Mouse (Mus musculus) hindbrain, postnatal 0 days (tissue): ENCODE measurements around the gene Mef2d. TPM values are rescaled to one million over a fixed set of nuclear protein-coding genes. Genes with fewer than 3 reads are reported as not detected.

Experiments
- ATAC-seq: fragments of 200-750 bp; cut with Nextera tagmentation; 2 replicates; pipeline ENCODE4 v1.8.0; 2017; ENCODE audit warnings: mild to moderate bottlenecking, moderate TSS enrichment, moderate library complexity
- DNase-seq: peaks from one replicate; pipeline ENCODE4 v3.0.0-alpha.2; 2015; ENCODE audit warnings: low spot score
- H3K27ac ChIP-seq: fragments of 300-500 bp; sonication (generic); 2 replicates; pipeline ENCODE4 v1.5.1; 2014; ENCODE audit warnings: mild to moderate bottlenecking
- H3K27me3 ChIP-seq: fragments of 300-500 bp; sonication (generic); 2 replicates; pipeline ENCODE4 v1.6.1; 2014; ENCODE audit warnings: low read length, mixed read lengths; ENCODE audit not compliant: insufficient read depth
- H3K36me3 ChIP-seq: fragments of 300-500 bp; sonication (generic); 2 replicates; pipeline ENCODE4 v1.6.1; 2014; ENCODE audit warnings: low read length, mixed read lengths; ENCODE audit not compliant: insufficient read depth
- H3K4me1 ChIP-seq: fragments of 300-500 bp; sonication (generic); 2 replicates; pipeline ENCODE4 v1.6.1; 2014; ENCODE audit warnings: antibody characterized with exemption, low read length, mixed read lengths; ENCODE audit not compliant: insufficient read depth
- H3K4me2 ChIP-seq: fragments of 300-500 bp; sonication (generic); 2 replicates; pipeline ENCODE4 v1.6.1; 2014; ENCODE audit warnings: low read depth, mild to moderate bottlenecking, low read length, moderate library complexity, mixed read lengths
- H3K4me3 ChIP-seq: fragments of 300-500 bp; sonication (generic); 2 replicates; pipeline ENCODE4 v1.5.1; 2014; ENCODE audit warnings: low read length
- H3K9ac ChIP-seq: fragments of 300-500 bp; sonication (generic); replicated peaks from 2 replicates; pipeline ENCODE4 v1.6.1; 2014; ENCODE audit warnings: mild to moderate bottlenecking, low read length, moderate library complexity, mixed read lengths
- H3K9me3 ChIP-seq: fragments of 300-500 bp; sonication (generic); 2 replicates; pipeline ENCODE4 v1.6.1; 2016; ENCODE audit warnings: low read length, mixed read lengths
- CTCF ChIP-seq: IDR thresholded peaks from 2 replicates; pipeline ENCODE4 v1.5.1; 2016; ENCODE audit warnings: antibody characterized with exemption, control low read depth, low read depth
- WGBS: fragments of 180-500 bp; shearing (Covaris S2); extraction: QIAGEN DNeasy Blood & Tissue Kit; methylation state at CpG from one replicate; pipeline ENCODE4 v1.1.7; 2014; 5-methylcytosine and 5-hydroxymethylcytosine counted together
- microRNA-seq, 2 experiments: library from miRNA; unstranded; fragments of <30 nt; microRNA quantifications; one replicate each; pipeline ENCODE4; 2016
- polyA plus RNA-seq: library from polyadenylated mRNA; unstranded; fragments of >200 nt; fragmentation: Nextera tagmentation; extraction: Ambion mirVana; gene quantifications from 2 replicates; pipeline ENCODE4 v1.2.1, GENCODE M21; 2015
- total RNA-seq: library from RNA; depleted of rRNA; stranded (reverse); fragments of >200 nt; gene quantifications from 2 replicates; pipeline ENCODE4 v1.2.3, GENCODE M21; 2014; rRNA removed

Mef2d gene
- total and polyA plus RNA-seq, 2 experiments from 2014 or later = 19.2 to 50.3 TPM

DNA sequence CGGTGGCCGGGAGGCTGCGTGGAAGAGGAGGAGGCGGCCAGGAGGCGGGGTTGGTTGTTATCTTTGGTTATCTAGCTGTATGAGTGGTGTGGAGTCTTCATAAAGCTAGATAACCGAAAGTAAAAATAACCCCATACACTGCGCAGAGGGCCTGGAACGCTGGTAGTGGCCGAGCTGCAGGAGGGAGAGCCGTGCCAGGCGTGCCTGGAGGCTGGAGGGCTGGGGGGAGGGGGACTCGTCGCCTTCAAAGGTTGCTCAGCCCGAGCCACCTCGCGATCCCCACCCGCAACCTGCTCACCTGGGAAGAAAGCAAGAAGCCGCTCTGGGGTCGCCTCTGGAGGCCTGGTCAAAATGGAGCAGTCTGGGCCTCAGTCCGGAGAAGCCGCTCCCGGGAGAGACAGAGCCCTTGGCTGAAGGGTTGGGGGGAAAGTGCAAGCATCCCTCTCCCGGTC, 73.4 kb downstream of the Mef2d start:
- ATAC-seq = no peak
- WGBS = 2% methylated on average over 23 of the region's 23 CpGs
- TF ChIP-seq CTCF = no peak
- H3K9ac ChIP-seq = peak overlapping the region; percentile 88
- H3K36me3 ChIP-seq = peaks cover 4% of the 10 kb centered on the region; the same call in 1 of the 2 replicates
- peaks cover 29% of the 10 kb centered on the region; the same call in 1 of the 2 replicates for H3K4me1 ChIP-seq
- peak overlapping the region; percentile 93 for H3K27ac ChIP-seq
- DNase-seq = peak; percentile 44
- H3K4me2 ChIP-seq = peak overlapping the region; percentile 66
- 0 out of 2 replicates have a peak, but pooled peaks cover 4% of the 10 kb centered on the region for H3K27me3 ChIP-seq
- H3K4me3 ChIP-seq = peak overlapping the region; percentile 66
- no peaks in the 10 kb centered on the region for H3K9me3 ChIP-seq

DNA sequence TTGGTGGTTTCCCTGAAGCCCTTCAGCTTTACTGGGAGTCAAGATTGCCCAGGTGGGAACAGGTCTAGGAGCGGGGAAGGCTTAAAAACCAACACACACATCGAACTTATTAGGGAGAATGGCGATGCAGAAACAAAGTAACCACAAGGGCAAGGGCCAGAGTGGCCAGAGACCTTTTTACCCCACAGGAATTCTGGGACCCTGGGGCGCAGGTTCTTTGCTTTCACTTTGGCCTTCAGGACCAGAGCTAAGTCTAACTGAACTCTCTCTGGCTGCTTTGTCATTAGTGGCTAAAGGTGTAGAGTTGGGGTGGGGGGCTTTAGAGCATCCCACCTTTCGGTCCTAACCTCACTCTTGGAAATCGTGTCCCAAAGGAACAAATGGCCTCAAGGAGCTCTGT, 73.9 kb downstream of the Mef2d start:
- Histone ChIP-seq H3K27ac (peak overlapping the region; percentile 93), H3K9ac (peak overlapping the region; percentile 88), H3K4me3 (peak overlapping the region; percentile 66), H3K27me3 (0 out of 2 replicates have a peak, but pooled peaks cover 4% of the 10 kb centered on the region), H3K36me3 (peaks cover 6% of the 10 kb centered on the region; the same call in 1 of the 2 replicates), H3K4me2 (peak overlapping the region; percentile 66), H3K9me3 (no peaks in the 10 kb centered on the region), H3K4me1 (peaks cover 32% of the 10 kb centered on the region)
- DNase-seq (no peak), ATAC-seq (no peak)
- 8% methylated on average over 6 of the region's 6 CpGs for WGBS
- no peak for TF ChIP-seq CTCF

DNA sequence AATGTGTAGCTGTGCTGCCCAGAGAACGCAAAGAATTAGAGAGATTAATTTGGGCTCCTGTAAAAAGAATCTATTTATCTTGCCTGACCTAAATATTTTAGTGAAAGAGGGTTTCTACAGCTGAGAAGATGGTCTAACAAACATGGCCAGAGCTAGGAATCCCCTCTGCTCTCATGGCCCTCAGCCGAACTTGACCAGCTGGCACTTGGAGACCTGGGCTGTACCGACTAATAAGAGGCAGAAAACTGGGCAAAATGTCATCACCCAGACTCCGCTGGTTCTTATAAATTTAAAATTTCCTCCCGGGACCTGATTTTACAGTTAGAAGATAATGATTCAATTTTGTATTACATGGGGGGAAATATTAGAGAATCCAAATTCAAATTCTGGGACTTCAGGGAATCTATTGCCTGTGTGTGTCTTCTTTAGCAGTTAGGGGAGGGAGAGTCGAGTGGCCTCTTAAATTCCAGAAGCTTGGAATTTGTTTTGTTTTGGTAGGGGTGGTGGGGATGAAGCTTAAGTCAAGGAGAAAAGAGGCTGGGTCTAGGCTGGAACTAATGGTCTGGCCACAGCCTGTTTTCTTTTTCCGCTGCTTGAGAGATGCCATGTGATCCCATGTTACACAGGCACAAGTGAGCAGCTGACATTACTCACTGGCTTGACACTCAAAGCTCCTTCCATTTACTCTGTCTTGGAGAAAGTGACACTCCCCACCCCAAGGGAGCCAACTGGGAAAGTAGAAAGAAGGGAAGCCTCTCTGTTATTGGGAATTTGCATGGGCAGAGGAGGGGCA, 74.6 kb downstream of the Mef2d start:
- peak overlapping the region; percentile 88 for H3K9ac ChIP-seq
- 4% methylated on average over 7 of the region's 7 CpGs for WGBS
- H3K36me3 ChIP-seq = peaks cover 11% of the 10 kb centered on the region; the same call in 1 of the 2 replicates
- DNase-seq (peak; percentile 67), ATAC-seq (no peak)
- no peak for TF ChIP-seq CTCF
- H3K4me1 ChIP-seq = peaks cover 39% of the 10 kb centered on the region
- H3K9me3 ChIP-seq = no peaks in the 10 kb centered on the region
- 0 out of 2 replicates have a peak, but pooled peaks cover 4% of the 10 kb centered on the region for H3K27me3 ChIP-seq
- peak overlapping the region; percentile 93 for H3K27ac ChIP-seq
- H3K4me2 ChIP-seq = peak overlapping the region; percentile 66
- peak overlapping the region; percentile 66 for H3K4me3 ChIP-seq

DNA sequence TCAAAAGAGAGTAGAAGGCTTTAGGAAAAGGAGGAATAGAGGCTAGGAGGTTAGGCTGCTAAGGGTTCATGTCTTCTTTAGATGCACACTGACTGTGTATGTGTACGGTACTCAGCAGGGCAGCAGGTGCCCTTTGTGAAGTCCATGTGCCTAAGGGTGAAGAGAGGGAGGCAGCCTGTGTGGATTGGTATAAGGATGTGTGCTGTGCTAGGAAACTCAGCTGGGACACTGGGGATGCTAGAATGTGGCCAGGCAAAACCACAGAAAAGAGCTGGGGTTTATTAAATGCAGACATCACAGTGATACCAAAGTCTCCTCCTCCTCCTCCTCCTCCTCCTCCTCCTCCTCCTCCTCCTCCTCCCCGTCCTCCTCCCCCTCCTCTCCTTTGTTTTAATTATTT, 75.5 kb downstream of the Mef2d start:
- peak overlapping the region; percentile 93 for H3K27ac ChIP-seq
- peak overlapping the region; percentile 66 for H3K4me2 ChIP-seq
- peak overlapping the region; percentile 88 for H3K9ac ChIP-seq
- peak overlapping the region; percentile 66 for H3K4me3 ChIP-seq
- DNase-seq = no peak
- ATAC-seq = no peak
- peaks cover 11% of the 10 kb centered on the region; the same call in 1 of the 2 replicates for H3K36me3 ChIP-seq
- no peaks in the 10 kb centered on the region for H3K27me3 ChIP-seq
- peaks cover 37% of the 10 kb centered on the region for H3K4me1 ChIP-seq
- WGBS = 13% methylated on average over 1 of the region's 2 CpGs
- H3K9me3 ChIP-seq = no peaks in the 10 kb centered on the region
- TF ChIP-seq CTCF = no peak

DNA sequence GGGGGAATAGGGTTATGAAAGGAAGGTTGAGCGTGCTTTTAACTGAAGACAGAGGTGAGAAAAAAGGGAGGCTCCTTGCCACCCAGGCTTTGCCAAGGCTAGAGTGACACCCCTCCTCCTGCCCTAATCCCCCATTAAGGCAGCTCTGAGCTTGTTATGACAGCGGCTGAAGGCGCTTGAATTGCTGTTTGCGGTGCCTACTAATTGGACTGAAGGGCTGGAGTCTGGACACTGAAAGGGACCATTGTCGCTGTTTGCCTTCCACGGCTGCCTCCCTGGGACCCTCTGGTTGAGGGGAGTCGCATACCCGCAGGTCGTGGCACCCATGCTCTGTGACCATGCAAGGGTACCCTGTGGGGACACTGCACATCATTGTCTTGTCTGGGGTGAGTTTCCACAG, 77.8 kb downstream of the Mef2d start:
- Histone ChIP-seq H3K9ac (peak overlapping the region; percentile 50), H3K4me3 (0 out of 2 replicates have a peak overlapping the region, but pooled peaks have one; percentile 16), H3K27ac (peak overlapping the region; percentile 93), H3K9me3 (no peaks in the 10 kb centered on the region), H3K36me3 (peaks cover 33% of the 10 kb centered on the region; the same call in 1 of the 2 replicates), H3K4me2 (peak overlapping the region; percentile 66), H3K27me3 (no peaks in the 10 kb centered on the region), H3K4me1 (peaks cover 34% of the 10 kb centered on the region)
- no peak for TF ChIP-seq CTCF
- 8% methylated on average over 9 of the region's 9 CpGs for WGBS
- no peak for DNase-seq
- no peak for ATAC-seq

DNA sequence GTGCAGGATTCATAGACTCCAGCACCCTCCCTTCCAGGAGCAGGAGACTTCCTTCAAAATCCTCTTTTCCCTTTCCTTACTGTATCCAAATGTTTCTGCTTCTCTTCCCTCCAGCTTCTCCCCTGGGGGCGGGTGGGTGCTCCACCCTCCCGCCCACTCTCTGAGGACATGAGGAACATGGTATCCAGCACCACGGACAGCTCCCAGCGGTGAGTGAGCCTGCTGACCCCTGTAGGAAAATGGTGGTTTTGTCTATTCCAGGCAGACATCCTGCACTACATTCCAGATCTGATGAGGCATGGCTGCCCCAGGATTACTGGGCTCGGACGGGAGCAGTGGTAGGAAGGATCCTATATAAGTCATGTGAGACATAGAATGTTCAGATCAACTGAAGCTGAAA, 78.7 kb downstream of the Mef2d start:
- peaks cover 40% of the 10 kb centered on the region; the same call in 1 of the 2 replicates for H3K36me3 ChIP-seq
- no peak overlapping the region for H3K4me3 ChIP-seq
- DNase-seq = no peak
- peak overlapping the region; percentile 93 for H3K27ac ChIP-seq
- WGBS = 3% methylated on average over 6 of the region's 6 CpGs
- H3K4me2 ChIP-seq = peak overlapping the region; percentile 66
- H3K9ac ChIP-seq = peak overlapping the region; percentile 50
- ATAC-seq = no peak
- peak; percentile 28 for TF ChIP-seq CTCF
- no peaks in the 10 kb centered on the region for H3K27me3 ChIP-seq
- H3K4me1 ChIP-seq = peaks cover 42% of the 10 kb centered on the region
- no peaks in the 10 kb centered on the region for H3K9me3 ChIP-seq

Small RNA genes within 50 kb of the gene (microRNA-seq; reads per million reads assigned to microRNA genes)
- gene Gm25641 = 0 reads per million in 2 experiments
- 28.6 to 37.9 reads per million in 2 experiments for gene Mir3093
- gene Mir9-1 = 0 reads per million in 2 experiments

Other genes starting within 250 kb of the Mef2d start
- 82.1 and 82.7 TPM in 2 replicates for gene Hdgf, start 236.1 kb upstream of the Mef2d start, total RNA-seq
- gene Hdgf, start 236.1 kb upstream of the Mef2d start, polyA plus RNA-seq = 145 and 148 TPM in 2 replicates
- gene Mrpl24, start 222.9 kb upstream of the Mef2d start, total RNA-seq = 32.1 and 43.2 TPM in 2 replicates
- 44.6 and 50.3 TPM in 2 replicates for gene Mrpl24, start 222.9 kb upstream of the Mef2d start, polyA plus RNA-seq
- gene Isg20l2, start 212.1 kb upstream of the Mef2d start, total RNA-seq = 23.8 and 26.2 TPM in 2 replicates
- 19.1 and 20.1 TPM in 2 replicates for gene Isg20l2, start 212.1 kb upstream of the Mef2d start, polyA plus RNA-seq
- 19.4 and 36.4 TPM in 2 replicates for gene Rrnad1, start 211.7 kb upstream of the Mef2d start, total RNA-seq
- 18.1 and 19.3 TPM in 2 replicates for gene Rrnad1, start 211.7 kb upstream of the Mef2d start, polyA plus RNA-seq
- 9.8 and 28.6 TPM in 2 replicates for gene Crabp2, start 193.7 kb upstream of the Mef2d start, total RNA-seq
- gene Crabp2, start 193.7 kb upstream of the Mef2d start, polyA plus RNA-seq = 44.5 and 46.3 TPM in 2 replicates
- gene Nes, start 171.3 kb upstream of the Mef2d start, total RNA-seq = 37.2 and 40.0 TPM in 2 replicates
- 14.9 and 15.7 TPM in 2 replicates for gene Nes, start 171.3 kb upstream of the Mef2d start, polyA plus RNA-seq
- 318 and 347 TPM in 2 replicates for gene Bcan, start 142.1 kb upstream of the Mef2d start, total RNA-seq
- gene Bcan, start 142.1 kb upstream of the Mef2d start, polyA plus RNA-seq = 229 and 237 TPM in 2 replicates
- 0.47 and 0.50 TPM in 2 replicates for gene Hapln2, start 114.8 kb upstream of the Mef2d start, total RNA-seq
- 1.2 and 1.5 TPM in 2 replicates for gene Hapln2, start 114.8 kb upstream of the Mef2d start, polyA plus RNA-seq
- 6.3 and 9.0 TPM in 2 replicates for gene Gpatch4, start 99.3 kb upstream of the Mef2d start, total RNA-seq
- 31.7 and 33.5 TPM in 2 replicates for gene Gpatch4, start 99.3 kb upstream of the Mef2d start, polyA plus RNA-seq
- 87.7 and 90.0 TPM in 2 replicates for gene Naxe, start 83.9 kb upstream of the Mef2d start, total RNA-seq
- gene Naxe, start 83.9 kb upstream of the Mef2d start, polyA plus RNA-seq = 172 and 174 TPM in 2 replicates
- not detected in 2 replicates for gene Ttc24, start 64.1 kb upstream of the Mef2d start, total RNA-seq
- not detected in 2 replicates for gene Ttc24, start 64.1 kb upstream of the Mef2d start, polyA plus RNA-seq
- gene Iqgap3, start 60.4 kb upstream of the Mef2d start, total RNA-seq = 8.0 and 9.6 TPM in 2 replicates
- 2.9 and 3.6 TPM in 2 replicates for gene Iqgap3, start 60.4 kb upstream of the Mef2d start, polyA plus RNA-seq
- 0.94 and 1.0 TPM in 2 replicates for gene Rhbg, start 112.3 kb downstream of the Mef2d start, total RNA-seq
- 0.37 and 0.43 TPM in 2 replicates for gene Rhbg, start 112.3 kb downstream of the Mef2d start, polyA plus RNA-seq
- 2.1 TPM in 1 of 2 replicates, not detected in the other for gene Gm38392, start 144.8 kb downstream of the Mef2d start, total RNA-seq
- 0.21 and 0.24 TPM in 2 replicates for gene Gm38392, start 144.8 kb downstream of the Mef2d start, polyA plus RNA-seq
- gene Tsacc, start 154.6 kb downstream of the Mef2d start, total RNA-seq = not detected in 2 replicates
- 10.5 and 10.6 TPM in 2 replicates for gene Tsacc, start 154.6 kb downstream of the Mef2d start, polyA plus RNA-seq
- 231 and 236 TPM in 2 replicates for gene Cct3, start 154.7 kb downstream of the Mef2d start, total RNA-seq
- gene Cct3, start 154.7 kb downstream of the Mef2d start, polyA plus RNA-seq = 388 and 401 TPM in 2 replicates
- gene Glmp, start 182.7 kb downstream of the Mef2d start, total RNA-seq = 54.9 and 76.9 TPM in 2 replicates
- gene Glmp, start 182.7 kb downstream of the Mef2d start, polyA plus RNA-seq = 135 and 142 TPM in 2 replicates
- gene Tmem79, start 193.8 kb downstream of the Mef2d start, total RNA-seq = 0.52 and 0.54 TPM in 2 replicates
- gene Tmem79, start 193.8 kb downstream of the Mef2d start, polyA plus RNA-seq = 1.1 and 1.5 TPM in 2 replicates
- 78.8 and 98.1 TPM in 2 replicates for gene Smg5, start 193.9 kb downstream of the Mef2d start, total RNA-seq
- 42.9 and 43.0 TPM in 2 replicates for gene Smg5, start 193.9 kb downstream of the Mef2d start, polyA plus RNA-seq
- gene Paqr6, start 222.2 kb downstream of the Mef2d start, total RNA-seq = 8.3 and 10.1 TPM in 2 replicates
- 8.6 and 10.3 TPM in 2 replicates for gene Paqr6, start 222.2 kb downstream of the Mef2d start, polyA plus RNA-seq
- not detected in 2 replicates for gene Bglap3, start 230.4 kb downstream of the Mef2d start, total RNA-seq
- 0.15 TPM in 1 of 2 replicates, not detected in the other for gene Bglap3, start 230.4 kb downstream of the Mef2d start, polyA plus RNA-seq
- not detected in 2 replicates for gene Bglap2, start 236.3 kb downstream of the Mef2d start, total RNA-seq
- not detected in 2 replicates for gene Bglap2, start 236.3 kb downstream of the Mef2d start, polyA plus RNA-seq
- not detected in 2 replicates for gene Bglap, start 242.1 kb downstream of the Mef2d start, total RNA-seq
- not detected in 2 replicates for gene Bglap, start 242.1 kb downstream of the Mef2d start, polyA plus RNA-seq